Mouse (Mus musculus): ENCODE results near the gene Snx3. TPM values are rescaled to one million over a fixed set of nuclear protein-coding genes. Genes with fewer than 3 reads are reported as not detected.

Snx3 gene
- polyA plus RNA-seq, 1 experiment from 2014 or later, result 235 TPM

GRCm38 (mm10) chr10:42488606-42489296, 13.1 kb upstream of the Snx3 start:
- no peak for DNase-seq (ENCODE audit: low spot score)
- Histone ChIP-seq H3K36me3 (no peaks in the 10 kb centered on the region), H3K4me1 (replicated peaks) (no peaks in the 10 kb centered on the region), H3K27me3 (ENCODE audit: insufficient read depth, poor library complexity, severe bottlenecking) (no peaks in the 10 kb centered on the region), H3K4me3 (no peak overlapping the region), H3K27ac (no peak overlapping the region), H3K9me3 (no peaks in the 10 kb centered on the region)
- WGBS, result 34% methylated on average over 8 of the region's 8 CpGs

GRCm38 (mm10) chr10:42491158-42491557, 10.7 kb upstream of the Snx3 start:
- Histone ChIP-seq H3K4me3 (no peak overlapping the region), H3K27ac (no peak overlapping the region), H3K27me3 (ENCODE audit: insufficient read depth, poor library complexity, severe bottlenecking) (no peaks in the 10 kb centered on the region), H3K9me3 (no peaks in the 10 kb centered on the region), H3K4me1 (replicated peaks) (no peaks in the 10 kb centered on the region), H3K36me3 (no peaks in the 10 kb centered on the region)
- WGBS, result 76% methylated on average over 1 of the region's 1 CpGs
- no peak for DNase-seq (ENCODE audit: low spot score)

- no peak overlapping the region for H3K4me3 ChIP-seq
- H3K27me3 ChIP-seq (ENCODE audit: insufficient read depth, poor library complexity, severe bottlenecking), result no peaks in the 10 kb centered on the region
- H3K9me3 ChIP-seq, result no peaks in the 10 kb centered on the region
- DNase-seq (ENCODE audit: low spot score), result no peak
- H3K4me1 ChIP-seq (replicated peaks), result no peaks in the 10 kb centered on the region
- H3K36me3 ChIP-seq, result no peaks in the 10 kb centered on the region
- H3K27ac ChIP-seq, result no peak overlapping the region
- WGBS, result 86% methylated on average over 10 of the region's 10 CpGs
Observed at GRCm38 (mm10) chr10:42492027-42492771, 9.6 kb upstream of the Snx3 start.

- Histone ChIP-seq H3K27me3 (ENCODE audit: insufficient read depth, poor library complexity, severe bottlenecking) (no peaks in the 10 kb centered on the region), H3K4me3 (no peak overlapping the region), H3K27ac (no peak overlapping the region), H3K4me1 (replicated peaks) (no peaks in the 10 kb centered on the region), H3K36me3 (no peaks in the 10 kb centered on the region), H3K9me3 (no peaks in the 10 kb centered on the region)
- no peak for DNase-seq (ENCODE audit: low spot score)
- 67% methylated on average over 4 of the region's 4 CpGs for WGBS
Observed at GRCm38 (mm10) chr10:42493000-42493399, 8.8 kb upstream of the Snx3 start.

GRCm38 (mm10) chr10:42500611-42501010, 1.2 kb upstream of the Snx3 start:
- Histone ChIP-seq H3K36me3 (peaks cover 3% of the 10 kb centered on the region; the same call in 1 of the 2 replicates), H3K27ac (no peak overlapping the region), H3K4me1 (replicated peaks) (peaks cover 7% of the 10 kb centered on the region), H3K4me3 (no peak overlapping the region), H3K27me3 (ENCODE audit: insufficient read depth, poor library complexity, severe bottlenecking) (no peaks in the 10 kb centered on the region), H3K9me3 (no peaks in the 10 kb centered on the region)
- 93% methylated on average over 8 of the region's 8 CpGs for WGBS
- no peak for DNase-seq (ENCODE audit: low spot score)

GRCm38 (mm10) chr10:42501161-42501560, 669 bp upstream of the Snx3 start:
- Histone ChIP-seq H3K9me3 (no peaks in the 10 kb centered on the region), H3K4me3 (peak overlapping the region; percentile 90), H3K27me3 (ENCODE audit: insufficient read depth, poor library complexity, severe bottlenecking) (no peaks in the 10 kb centered on the region), H3K4me1 (replicated peaks) (peaks cover 7% of the 10 kb centered on the region), H3K36me3 (peaks cover 3% of the 10 kb centered on the region; the same call in 1 of the 2 replicates), H3K27ac (peak overlapping the region; percentile 96)
- WGBS, result 89% methylated on average over 5 of the region's 5 CpGs
- no peak for DNase-seq (ENCODE audit: low spot score)

GRCm38 (mm10) chr10:42502349-42503111, 700 bp downstream of the Snx3 start:
- H3K27ac ChIP-seq, result peak overlapping the region; percentile 96
- H3K27me3 ChIP-seq (ENCODE audit: insufficient read depth, poor library complexity, severe bottlenecking), result no peaks in the 10 kb centered on the region
- peaks cover 7% of the 10 kb centered on the region for H3K4me1 ChIP-seq (replicated peaks)
- no peak for DNase-seq (ENCODE audit: low spot score)
- 1% methylated on average over 55 of the region's 55 CpGs for WGBS
- H3K4me3 ChIP-seq, result peak overlapping the region; percentile 90
- no peaks in the 10 kb centered on the region for H3K9me3 ChIP-seq
- H3K36me3 ChIP-seq, result peaks cover 8% of the 10 kb centered on the region

- 94% methylated on average over 10 of the region's 10 CpGs for WGBS
- H3K4me1 ChIP-seq (replicated peaks), result peaks cover 7% of the 10 kb centered on the region
- H3K27ac ChIP-seq, result no peak overlapping the region
- H3K36me3 ChIP-seq, result peaks cover 17% of the 10 kb centered on the region
- H3K4me3 ChIP-seq, result no peak overlapping the region
- H3K9me3 ChIP-seq, result no peaks in the 10 kb centered on the region
- DNase-seq (ENCODE audit: low spot score), result no peak
- H3K27me3 ChIP-seq (ENCODE audit: insufficient read depth, poor library complexity, severe bottlenecking), result no peaks in the 10 kb centered on the region
Observed at GRCm38 (mm10) chr10:42504096-42504710, 2.4 kb downstream of the Snx3 start.

GRCm38 (mm10) chr10:42510141-42510540, 8.3 kb downstream of the Snx3 start:
- no peaks in the 10 kb centered on the region for H3K4me1 ChIP-seq (replicated peaks)
- WGBS, result 88% methylated on average over 6 of the region's 6 CpGs
- peaks cover 36% of the 10 kb centered on the region for H3K36me3 ChIP-seq
- no peaks in the 10 kb centered on the region for H3K9me3 ChIP-seq
- no peak overlapping the region for H3K4me3 ChIP-seq
- no peak for DNase-seq (ENCODE audit: low spot score)
- no peaks in the 10 kb centered on the region for H3K27me3 ChIP-seq (ENCODE audit: insufficient read depth, poor library complexity, severe bottlenecking)
- no peak overlapping the region for H3K27ac ChIP-seq

GRCm38 (mm10) chr10:42511184-42512135, 9.6 kb downstream of the Snx3 start:
- no peaks in the 10 kb centered on the region for H3K27me3 ChIP-seq (ENCODE audit: insufficient read depth, poor library complexity, severe bottlenecking)
- H3K4me1 ChIP-seq (replicated peaks), result no peaks in the 10 kb centered on the region
- peaks cover 36% of the 10 kb centered on the region for H3K36me3 ChIP-seq
- no peak overlapping the region for H3K4me3 ChIP-seq
- 92% methylated on average over 6 of the region's 6 CpGs for WGBS
- no peaks in the 10 kb centered on the region for H3K9me3 ChIP-seq
- no peak overlapping the region for H3K27ac ChIP-seq
- DNase-seq (ENCODE audit: low spot score), result no peak

- Histone ChIP-seq H3K27ac (no peak overlapping the region), H3K9me3 (no peaks in the 10 kb centered on the region), H3K36me3 (peaks cover 23% of the 10 kb centered on the region; the same call in 1 of the 2 replicates), H3K4me1 (replicated peaks) (no peaks in the 10 kb centered on the region), H3K27me3 (ENCODE audit: insufficient read depth, poor library complexity, severe bottlenecking) (no peaks in the 10 kb centered on the region), H3K4me3 (no peak overlapping the region)
- no peak for DNase-seq (ENCODE audit: low spot score)
Observed at GRCm38 (mm10) chr10:42514125-42514524, 12.3 kb downstream of the Snx3 start.

GRCm38 (mm10) chr10:42518363-42518762, 16.5 kb downstream of the Snx3 start:
- Histone ChIP-seq H3K4me3 (no peak overlapping the region), H3K36me3 (0 out of 2 replicates have a peak, but pooled peaks cover 4% of the 10 kb centered on the region), H3K27me3 (ENCODE audit: insufficient read depth, poor library complexity, severe bottlenecking) (no peaks in the 10 kb centered on the region), H3K9me3 (no peaks in the 10 kb centered on the region), H3K4me1 (replicated peaks) (no peaks in the 10 kb centered on the region), H3K27ac (no peak overlapping the region)
- 93% methylated on average over 8 of the region's 8 CpGs for WGBS
- DNase-seq (ENCODE audit: low spot score), result no peak
